21 mouse cellular contexts compared by ENCODE assay signal in the genomic region with DNA sequence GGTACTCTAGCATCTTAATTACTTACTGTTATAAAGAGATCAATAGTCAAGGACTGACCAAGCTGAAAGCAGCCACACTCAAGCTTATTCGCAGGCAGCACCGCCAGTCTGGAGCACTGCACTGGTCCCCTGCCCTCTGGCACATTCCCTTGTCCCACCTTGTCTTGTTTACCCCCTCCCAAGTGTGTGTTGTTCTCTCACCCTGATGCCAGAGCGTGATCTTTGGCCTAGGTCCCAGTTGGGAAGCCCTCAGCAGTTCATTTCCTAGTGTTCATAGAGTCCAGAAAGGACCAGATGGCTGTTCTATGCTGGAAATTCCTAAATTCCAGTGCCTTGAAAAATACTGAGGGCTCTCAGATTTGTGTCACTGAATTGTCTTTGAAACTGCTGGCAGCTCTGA. TPM values are rescaled to one million over a fixed set of nuclear protein-coding genes. Genes with fewer than 3 reads are reported as not detected.
DNase-seq lines count a peak whose midpoint lies in the region; ATAC-seq lines count a peak whose summit lies in the region.
"Had no signal": no experiment of that assay in that cellular context is flagged by ENCODE, and none has a peak within 500 bp of the region (broad histone marks: within the 10 kb centered on the region; RNA-seq: fewer than 3 reads in every experiment).

No protein-coding gene starts in this region.

- peaks cover 89% of the 10 kb centered on the region for H3K36me3 ChIP-seq in forebrain, embryonic 10.5 days (replicated peaks)
- peaks cover 25% of the 10 kb centered on the region for H3K36me3 ChIP-seq in forebrain, embryonic 15.5 days

- no peak overlapping the region for H3K4me3 ChIP-seq in forebrain, embryonic 10.5 days
- no peak overlapping the region for H3K4me3 ChIP-seq in forebrain, embryonic 15.5 days
- H3K4me3 ChIP-seq: embryonic facial prominence, embryonic 15.5 days; heart, embryonic 12.5 days; hindbrain, embryonic 15.5 days; kidney, embryonic 15.5 days; limb, embryonic 15.5 days; liver, embryonic 15.5 days; midbrain, embryonic 12.5 days had no signal

- H3K4me2 ChIP-seq in forebrain, embryonic 15.5 days (replicated peaks) = no peak overlapping the region
- H3K4me2 ChIP-seq: embryonic facial prominence, embryonic 15.5 days; heart, embryonic 12.5 days; hindbrain, embryonic 15.5 days; kidney, embryonic 15.5 days; limb, embryonic 15.5 days; liver, embryonic 15.5 days; midbrain, embryonic 12.5 days had no signal

- no peaks in the 10 kb centered on the region for H3K4me1 ChIP-seq in forebrain, embryonic 10.5 days
- peaks cover 30% of the 10 kb centered on the region for H3K4me1 ChIP-seq in forebrain, embryonic 15.5 days
- H3K4me1 ChIP-seq: embryonic facial prominence, embryonic 15.5 days; kidney, embryonic 15.5 days; liver, embryonic 15.5 days had no signal

- intact Hi-C loops in left cerebral cortex, postnatal 4 days (cut with DNase I) = no loop called here

- no peaks in the 10 kb centered on the region for H3K9me3 ChIP-seq in forebrain, embryonic 10.5 days
- no peaks in the 10 kb centered on the region for H3K9me3 ChIP-seq in forebrain, embryonic 15.5 days
- H3K9me3 ChIP-seq: embryonic facial prominence, embryonic 15.5 days; G1E; heart, embryonic 12.5 days; hindbrain, embryonic 15.5 days; kidney, embryonic 15.5 days; limb, embryonic 15.5 days; liver, embryonic 15.5 days; midbrain, embryonic 12.5 days had no signal

- no peak overlapping the region for H3K9ac ChIP-seq in forebrain, embryonic 15.5 days (replicated peaks)
- H3K9ac ChIP-seq: embryonic facial prominence, embryonic 15.5 days; heart, embryonic 12.5 days; hindbrain, embryonic 15.5 days; kidney, embryonic 15.5 days; limb, embryonic 15.5 days; liver, embryonic 15.5 days; midbrain, embryonic 12.5 days had no signal

- peak; percentile 7 for DNase-seq in forebrain, embryonic 10.5 days (ENCODE audit: extremely low spot score, low spot score)
- DNase-seq in left cerebral cortex, postnatal 4 days = peak; percentile 66
- DNase-seq in left cerebral cortex, adult 11 months (ENCODE audit: low spot score) = no peak
- peak; percentile 96 for DNase-seq in cerebellum, adult 9-10 months
- DNase-seq in right cerebral cortex, postnatal 25 days = no peak
- no peak for DNase-seq in B cell, adult 2 months
- no peak for DNase-seq in kidney, postnatal 36 days
- DNase-seq: adrenal gland, postnatal 36 days; gastrocnemius, postnatal 36 days; spleen, adult 18-20 months; thymus, postnatal 36 days had no signal

- ATAC-seq in forebrain, embryonic 15.5 days (replicated peaks) = no peak
- ATAC-seq: intestine, embryonic 16.5 days had no signal

- no peak overlapping the region for H3K27ac ChIP-seq in forebrain, embryonic 10.5 days
- H3K27ac ChIP-seq in forebrain, embryonic 15.5 days (replicated peaks) = no peak overlapping the region
- H3K27ac ChIP-seq: embryonic facial prominence, embryonic 15.5 days; hindbrain, embryonic 15.5 days; kidney, embryonic 15.5 days; limb, embryonic 15.5 days; liver, embryonic 15.5 days; midbrain, embryonic 12.5 days had no signal

- H3K27me3 ChIP-seq in forebrain, embryonic 10.5 days (ENCODE audit: poor library complexity, severe bottlenecking) = no peaks in the 10 kb centered on the region
- no peaks in the 10 kb centered on the region for H3K27me3 ChIP-seq in forebrain, embryonic 15.5 days
- H3K27me3 ChIP-seq: embryonic facial prominence, embryonic 15.5 days; heart, embryonic 12.5 days; hindbrain, embryonic 15.5 days; kidney, embryonic 15.5 days; limb, embryonic 15.5 days; liver, embryonic 15.5 days; midbrain, embryonic 12.5 days had no signal

- 91% methylated on average over 3 of the region's 3 CpGs for WGBS in forebrain, embryonic 10.5 days
- WGBS in forebrain, embryonic 15.5 days = 71% methylated on average over 3 of the region's 3 CpGs

RNA-seq across cellular contexts. Expression of a gene that starts 28.7 kb away (rescaled TPM):
- polyA plus RNA-seq in forebrain, embryonic 10.5 days (2016; fragmentation: Nextera tagmentation; extraction: Ambion mirVana) = 58.1 and 59.3 TPM in 2 replicates
- polyA plus RNA-seq in forebrain, embryonic 15.5 days (2015; fragmentation: Nextera tagmentation; extraction: Ambion mirVana) = 38.9 and 44.1 TPM in 2 replicates
- 10 to 100 TPM; 34.7 to 35.1 TPM for total RNA-seq in left cerebral cortex, postnatal 4 days (2021)

RNA-seq across cellular contexts. Expression of a gene that starts 28.8 kb away (rescaled TPM):
- polyA plus RNA-seq in forebrain, embryonic 10.5 days (2016; fragmentation: Nextera tagmentation; extraction: Ambion mirVana) = 44.4 and 44.7 TPM in 2 replicates
- polyA plus RNA-seq in forebrain, embryonic 15.5 days (2015; fragmentation: Nextera tagmentation; extraction: Ambion mirVana) = 21.3 and 22.2 TPM in 2 replicates
- 10 to 100 TPM; 17.2 to 19.1 TPM for total RNA-seq in left cerebral cortex, postnatal 4 days (2021)

Comparison
In these comparisons a context has a peak if more than half of its experiments do, and no peak if none do; other contexts are left out.
1. DNase-seq: peak in forebrain, embryonic 10.5 days (single experiment), left cerebral cortex, postnatal 4 days (single experiment) and cerebellum, adult 9-10 months (single experiment); none in left cerebral cortex, adult 11 months (single experiment), right cerebral cortex, postnatal 25 days (single experiment), B cell, adult 2 months (0 of 2) and kidney, postnatal 36 days (0 of 2).